9 mouse cellular contexts compared by ENCODE assay signal in the genomic region with DNA sequence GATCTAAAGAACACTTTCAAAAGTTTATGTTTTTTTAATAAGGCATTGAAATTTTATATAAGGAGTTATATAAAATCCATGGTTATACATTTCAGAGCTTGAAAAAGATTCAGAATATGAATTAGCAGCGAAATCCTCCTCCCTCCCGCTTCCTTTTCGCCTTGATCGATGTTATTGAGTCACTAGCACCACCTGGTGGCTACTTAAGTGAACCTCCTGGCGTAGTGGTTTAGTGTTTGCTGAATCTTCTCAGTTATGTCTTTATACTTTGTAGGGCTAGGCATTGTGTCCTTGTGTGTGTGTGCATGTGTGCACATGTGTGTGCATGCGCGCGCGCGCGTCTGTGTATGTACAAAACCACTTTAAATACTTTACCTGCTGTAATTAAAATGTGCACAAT. TPM values are rescaled to one million over a fixed set of nuclear protein-coding genes. Genes with fewer than 3 reads are reported as not detected.
DNase-seq lines count a peak whose midpoint lies in the region; ATAC-seq and TF ChIP-seq lines count a peak whose summit lies in the region.
"Had no signal": no experiment of that assay in that cellular context is flagged by ENCODE, and none has a peak within 500 bp of the region (broad histone marks: within the 10 kb centered on the region; RNA-seq: fewer than 3 reads in every experiment).

No protein-coding gene starts in this region.

- H3K4me3 ChIP-seq in hindbrain, embryonic 12.5 days: no peak overlapping the region

- no peak overlapping the region for H3K9ac ChIP-seq in hindbrain, embryonic 12.5 days

- no peaks in the 10 kb centered on the region for H3K36me3 ChIP-seq in hindbrain, embryonic 12.5 days

- H3K9me3 ChIP-seq in hindbrain, embryonic 12.5 days (replicated peaks): no peaks in the 10 kb centered on the region

- peak; percentile 57 for DNase-seq in CD4-positive, CD25-positive, alpha-beta regulatory T cell, adult 2 months (ENCODE audit: low read depth, low spot score)
- peak; percentile 92 for DNase-seq in brain, embryonic 14.5 days (ENCODE audit: low read depth)
- peak; percentile 20 for DNase-seq in fibroblast of lung, adult 2 months (ENCODE audit: low read depth)
- DNase-seq in layer of hippocampus, adult 8-10 months (ENCODE audit: low spot score in 2 of 2): peak; percentile 63 to 80
- DNase-seq in right cerebral cortex, postnatal 14 days: peak; percentile 58

- H3K27ac ChIP-seq in hindbrain, embryonic 12.5 days: no peak overlapping the region
- H3K27ac ChIP-seq: macrophage had no signal

- no peak for TF ChIP-seq POLR2A in brain, embryonic 14.5 days (IDR thresholded peaks at IDR 0.05; ENCODE audit: borderline replicate concordance, extremely low read depth, insufficient read depth, insufficient read length, poor library complexity, severe bottlenecking)

- peak; percentile 85 for TF ChIP-seq CTCF in brain, embryonic 14.5 days (IDR thresholded peaks at IDR 0.05; ENCODE audit: borderline replicate concordance, extremely low read depth, insufficient read depth, insufficient read length)

- WGBS in hindbrain, embryonic 12.5 days: 4% methylated on average over 11 of the region's 11 CpGs

- ATAC-seq in CD4-positive, CD25-positive, alpha-beta regulatory T cell, adult 4 months: no peak
- peak; percentile 72 for ATAC-seq in hindbrain, embryonic 12.5 days (ENCODE audit: low FRiP score)
- peak; percentile 77 for ATAC-seq in megakaryocyte, adult 5-6 weeks (ENCODE audit: poor library complexity, severe bottlenecking)

- H3K4me1 ChIP-seq in hindbrain, embryonic 12.5 days: no peaks in the 10 kb centered on the region

- H3K4me2 ChIP-seq in hindbrain, embryonic 12.5 days (replicated peaks): no peak overlapping the region

- H3K27me3 ChIP-seq in hindbrain, embryonic 12.5 days: no peaks in the 10 kb centered on the region

RNA-seq across cellular contexts. Expression of a gene that starts 14.9 kb away (rescaled TPM):
- polyA plus RNA-seq in CD4-positive, CD25-positive, alpha-beta regulatory T cell, adult 4 months (2017; shearing (Covaris generic)): under 1 TPM in 1 of 2 experiments, not detected in 1; 0.17 TPM
- not detected in 2 replicates for polyA plus RNA-seq in brain, embryonic 14.5 days (2012; rRNA removed)
- not detected in 2 replicates for polyA plus RNA-seq in hindbrain, embryonic 12.5 days (2016; fragmentation: Nextera tagmentation; extraction: Ambion mirVana)
- total RNA-seq in layer of hippocampus, adult 8-10 months (2022): under 1 TPM in 1 of 4 experiments, not detected in 3; 0.45 TPM
- not detected in 2 replicates for total RNA-seq in megakaryocyte, adult 5-6 weeks (2015)
- total RNA-seq in megakaryocyte, adult 5-6 weeks (2017): not detected in 2 replicates
- polyA plus RNA-seq: macrophage had no signal

RNA-seq across cellular contexts. Expression of a gene that starts 36.0 kb away (rescaled TPM):
- not detected for polyA plus RNA-seq in CD4-positive, CD25-positive, alpha-beta regulatory T cell, adult 4 months (2017; shearing (Covaris generic))
- polyA plus RNA-seq in brain, embryonic 14.5 days (2012; rRNA removed): not detected in 2 replicates
- polyA plus RNA-seq in hindbrain, embryonic 12.5 days (2016; fragmentation: Nextera tagmentation; extraction: Ambion mirVana): not detected in 2 replicates
- not detected for total RNA-seq in layer of hippocampus, adult 8-10 months (2022)
- total RNA-seq in megakaryocyte, adult 5-6 weeks (2015): not detected in 2 replicates
- total RNA-seq in megakaryocyte, adult 5-6 weeks (2017): not detected in 2 replicates
- polyA plus RNA-seq: macrophage had no signal

RNA-seq across cellular contexts. Expression of a gene that starts 59.1 kb away (rescaled TPM):
- not detected for polyA plus RNA-seq in CD4-positive, CD25-positive, alpha-beta regulatory T cell, adult 4 months (2017; shearing (Covaris generic))
- not detected in 2 replicates for polyA plus RNA-seq in brain, embryonic 14.5 days (2012; rRNA removed)
- polyA plus RNA-seq in hindbrain, embryonic 12.5 days (2016; fragmentation: Nextera tagmentation; extraction: Ambion mirVana): not detected in 2 replicates
- under 1 TPM in 1 of 4 experiments, not detected in 3; 0.09 TPM for total RNA-seq in layer of hippocampus, adult 8-10 months (2022)
- not detected in 2 replicates for total RNA-seq in megakaryocyte, adult 5-6 weeks (2015)
- total RNA-seq in megakaryocyte, adult 5-6 weeks (2017): not detected in 2 replicates
- polyA plus RNA-seq: macrophage had no signal

Comparison
In these comparisons a context has a peak if more than half of its experiments do, and no peak if none do; other contexts are left out.
1. DNase-seq: peak in every context shown above with its lines; median percentile 92 in brain, embryonic 14.5 days; 72 in layer of hippocampus, adult 8-10 months; 58 in right cerebral cortex, postnatal 14 days; 57 in CD4-positive, CD25-positive, alpha-beta regulatory T cell, adult 2 months; 20 in fibroblast of lung, adult 2 months.